Mouse (Mus musculus): ENCODE measurements around the gene Sun1. TPM values are rescaled to one million over a fixed set of nuclear protein-coding genes. Genes with fewer than 3 reads are reported as not detected.

The Sun1 gene
- polyA plus RNA-seq, 1 experiment: 65.3 TPM

GRCm38 (mm10) chr5:139208871-139209684 is 8.6 kb downstream of the Sun1 start:
- TF ChIP-seq CTCF (IDR thresholded peaks at IDR 0.05; ENCODE audit: borderline replicate concordance, insufficient read depth, low read depth, low read length) (peak; percentile 41; the same call in 1 of the 2 replicates), POLR2A (IDR thresholded peaks at IDR 0.05; ENCODE audit: borderline replicate concordance, insufficient read depth, low read length) (no peak)
- no peaks in the 10 kb centered on the region for H3K27me3 ChIP-seq (ENCODE audit: control insufficient read depth, insufficient read depth, low read length)
- peak; percentile 55 to 72 for DNase-seq

GRCm38 (mm10) chr5:139209685-139210026 is 9.2 kb downstream of the Sun1 start:
- Histone ChIP-seq H3K27ac (ENCODE audit: insufficient read depth, low read length) (no peak overlapping the region), H3K27me3 (ENCODE audit: control insufficient read depth, insufficient read depth, low read length) (no peaks in the 10 kb centered on the region), H3K4me3 (replicated peaks; ENCODE audit: insufficient read depth, low read depth, low read length) (no peak overlapping the region), H3K4me1 (ENCODE audit: control insufficient read depth, insufficient read depth, low read length) (peaks cover 19% of the 10 kb centered on the region)
- 96% methylated on average over 7 of the region's 7 CpGs for WGBS
- TF ChIP-seq CTCF (IDR thresholded peaks at IDR 0.05; ENCODE audit: borderline replicate concordance, insufficient read depth, low read depth, low read length): no peak
- TF ChIP-seq POLR2A (IDR thresholded peaks at IDR 0.05; ENCODE audit: borderline replicate concordance, insufficient read depth, low read length): no peak
- DNase-seq: no peak

More at GRCm38 (mm10) chr5:139208871-139209684, 8.6 kb downstream of the Sun1 start:
- H3K4me3 ChIP-seq (replicated peaks; ENCODE audit: insufficient read depth, low read depth, low read length): no peak overlapping the region
- peaks cover 19% of the 10 kb centered on the region for H3K4me1 ChIP-seq (ENCODE audit: control insufficient read depth, insufficient read depth, low read length)
- WGBS: 48% methylated on average over 10 of the region's 10 CpGs
- H3K27ac ChIP-seq (ENCODE audit: insufficient read depth, low read length): no peak overlapping the region

GRCm38 (mm10) chr5:139211737-139212385 is 11.4 kb downstream of the Sun1 start:
- no peak for DNase-seq
- TF ChIP-seq POLR2A (IDR thresholded peaks at IDR 0.05; ENCODE audit: borderline replicate concordance, insufficient read depth, low read length) (no peak), CTCF (IDR thresholded peaks at IDR 0.05; ENCODE audit: borderline replicate concordance, insufficient read depth, low read depth, low read length) (no peak)
- Histone ChIP-seq H3K27me3 (ENCODE audit: control insufficient read depth, insufficient read depth, low read length) (no peaks in the 10 kb centered on the region), H3K27ac (ENCODE audit: insufficient read depth, low read length) (no peak overlapping the region), H3K4me3 (replicated peaks; ENCODE audit: insufficient read depth, low read depth, low read length) (no peak overlapping the region), H3K4me1 (ENCODE audit: control insufficient read depth, insufficient read depth, low read length) (peaks cover 25% of the 10 kb centered on the region)
- WGBS: 77% methylated on average over 11 of the region's 11 CpGs

DNA sequence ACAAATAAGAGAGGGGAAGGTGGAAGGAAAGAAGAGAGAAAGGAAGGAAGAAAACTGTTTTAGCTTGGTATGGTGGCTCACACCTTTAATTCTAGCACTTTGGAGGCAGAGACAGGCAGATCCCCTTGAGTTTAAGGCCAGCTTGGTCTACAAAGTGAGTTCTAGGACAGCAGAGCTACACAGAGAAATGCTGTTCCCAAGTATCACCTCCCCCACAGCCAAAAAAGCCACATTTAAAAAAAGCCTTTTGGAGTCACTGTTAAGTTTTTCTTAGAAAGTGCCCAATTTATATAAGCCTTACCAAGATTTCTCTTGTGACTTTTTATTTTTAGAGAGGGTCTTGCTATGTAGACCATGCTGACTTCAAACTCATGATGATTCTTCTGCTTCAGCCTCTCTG is 13.9 kb downstream of the Sun1 start:
- Histone ChIP-seq H3K4me1 (ENCODE audit: control insufficient read depth, insufficient read depth, low read length) (peaks cover 14% of the 10 kb centered on the region), H3K27ac (ENCODE audit: insufficient read depth, low read length) (no peak overlapping the region), H3K27me3 (ENCODE audit: control insufficient read depth, insufficient read depth, low read length) (no peaks in the 10 kb centered on the region), H3K4me3 (replicated peaks; ENCODE audit: insufficient read depth, low read depth, low read length) (no peak overlapping the region)
- no peak for TF ChIP-seq POLR2A (IDR thresholded peaks at IDR 0.05; ENCODE audit: borderline replicate concordance, insufficient read depth, low read length)
- TF ChIP-seq CTCF (IDR thresholded peaks at IDR 0.05; ENCODE audit: borderline replicate concordance, insufficient read depth, low read depth, low read length): no peak
- no peak for DNase-seq

- Histone ChIP-seq H3K27me3 (ENCODE audit: control insufficient read depth, insufficient read depth, low read length) (no peaks in the 10 kb centered on the region), H3K4me3 (replicated peaks; ENCODE audit: insufficient read depth, low read depth, low read length) (no peak overlapping the region), H3K27ac (ENCODE audit: insufficient read depth, low read length) (no peak overlapping the region), H3K4me1 (ENCODE audit: control insufficient read depth, insufficient read depth, low read length) (peaks cover 6% of the 10 kb centered on the region; the same call in 1 of the 2 replicates)
- no peak for TF ChIP-seq POLR2A (IDR thresholded peaks at IDR 0.05; ENCODE audit: borderline replicate concordance, insufficient read depth, low read length)
- no peak for TF ChIP-seq CTCF (IDR thresholded peaks at IDR 0.05; ENCODE audit: borderline replicate concordance, insufficient read depth, low read depth, low read length)
- DNase-seq: no peak
- WGBS: 99% methylated on average over 5 of the region's 5 CpGs
These were observed 14.7 kb downstream of the Sun1 start for GRCm38 (mm10) chr5:139215184-139215583.

GRCm38 (mm10) chr5:139216121-139216520 is 15.7 kb downstream of the Sun1 start:
- Histone ChIP-seq H3K4me1 (ENCODE audit: control insufficient read depth, insufficient read depth, low read length) (peaks cover 6% of the 10 kb centered on the region; the same call in 1 of the 2 replicates), H3K27ac (ENCODE audit: insufficient read depth, low read length) (no peak overlapping the region), H3K27me3 (ENCODE audit: control insufficient read depth, insufficient read depth, low read length) (no peaks in the 10 kb centered on the region), H3K4me3 (replicated peaks; ENCODE audit: insufficient read depth, low read depth, low read length) (no peak overlapping the region)
- 23% methylated on average over 2 of the region's 2 CpGs for WGBS
- TF ChIP-seq POLR2A (IDR thresholded peaks at IDR 0.05; ENCODE audit: borderline replicate concordance, insufficient read depth, low read length) (no peak), CTCF (IDR thresholded peaks at IDR 0.05; ENCODE audit: borderline replicate concordance, insufficient read depth, low read depth, low read length) (no peak)
- DNase-seq: no peak

- WGBS: 50% methylated on average over 3 of the region's 3 CpGs
- peaks cover 6% of the 10 kb centered on the region; the same call in 1 of the 2 replicates for H3K4me1 ChIP-seq (ENCODE audit: control insufficient read depth, insufficient read depth, low read length)
- no peak overlapping the region for H3K4me3 ChIP-seq (replicated peaks; ENCODE audit: insufficient read depth, low read depth, low read length)
- no peak for TF ChIP-seq POLR2A (IDR thresholded peaks at IDR 0.05; ENCODE audit: borderline replicate concordance, insufficient read depth, low read length)
- TF ChIP-seq CTCF (IDR thresholded peaks at IDR 0.05; ENCODE audit: borderline replicate concordance, insufficient read depth, low read depth, low read length): no peak
- no peaks in the 10 kb centered on the region for H3K27me3 ChIP-seq (ENCODE audit: control insufficient read depth, insufficient read depth, low read length)
- no peak for DNase-seq
- no peak overlapping the region for H3K27ac ChIP-seq (ENCODE audit: insufficient read depth, low read length)
These were observed 16.3 kb downstream of the Sun1 start for GRCm38 (mm10) chr5:139216774-139217173.

All from cerebellum, adult 2 months (tissue).